Mouse (Mus musculus) megakaryocyte progenitor cell, adult 5-6 weeks (primary cell): ENCODE data around the gene Fam50a. TPM values are rescaled to one million over a fixed set of nuclear protein-coding genes. Genes with fewer than 3 reads are reported as not detected.
"Not testable (repeated sequence)": the region's sequence is repeated elsewhere in the genome, so short reads cannot be mapped to it uniquely, and the experiment has no call there.

ENCODE experiments used
- ATAC-seq: replicated peaks from 2 replicates; pipeline ENCODE4 v1.8.0; 2016; ENCODE audit warnings: mild to moderate bottlenecking, moderate TSS enrichment, inconsistent platforms; ENCODE audit not compliant: poor library complexity
- total RNA-seq, 2 experiments: library from RNA; stranded (forward) in 1 of 2; stranded (reverse) in 1 of 2; fragments of 157-497, 149-512 nt in 1 of 2; fragments of 200-1000 nt in 1 of 2; gene quantifications; 2 replicates each; pipeline versions ENCODE4 v1.2.3 to v1.2.4; 2015 to 2017

Fam50a gene
- total RNA-seq, 2 experiments from 2014 or later, result 38.6 to 56.9 TPM

DNA sequence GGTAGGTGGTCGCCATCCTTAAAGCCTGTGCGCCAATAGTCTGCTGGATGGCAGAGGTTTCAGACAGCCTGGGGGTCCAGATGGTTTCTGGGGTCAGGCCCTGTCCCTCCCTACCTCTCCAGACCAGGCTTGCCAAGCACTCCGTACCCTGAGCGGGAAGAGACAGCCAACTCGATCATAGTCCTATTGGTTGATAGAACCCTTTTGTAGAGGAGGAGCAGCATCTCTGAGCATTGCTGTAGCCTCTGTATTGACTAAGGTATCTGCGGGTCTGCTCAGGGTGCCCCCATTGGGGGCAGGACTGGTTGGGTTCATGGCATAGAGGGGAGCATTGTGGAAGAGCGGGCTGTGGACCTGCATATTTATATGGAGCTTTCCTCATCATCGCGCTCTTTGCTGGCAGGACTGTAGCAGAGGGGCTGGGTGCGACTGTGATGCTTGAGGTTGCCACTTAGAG is 16.4 kb downstream of the Fam50a start:
- ATAC-seq, result no peak

- ATAC-seq, result no peak
Measured at GRCm38 (mm10) chrX:74330166-74330930, 17.5 kb downstream of the Fam50a start.

- ATAC-seq, result peak; percentile 23
Measured at GRCm38 (mm10) chrX:74352645-74353466, 40.0 kb downstream of the Fam50a start.

DNA sequence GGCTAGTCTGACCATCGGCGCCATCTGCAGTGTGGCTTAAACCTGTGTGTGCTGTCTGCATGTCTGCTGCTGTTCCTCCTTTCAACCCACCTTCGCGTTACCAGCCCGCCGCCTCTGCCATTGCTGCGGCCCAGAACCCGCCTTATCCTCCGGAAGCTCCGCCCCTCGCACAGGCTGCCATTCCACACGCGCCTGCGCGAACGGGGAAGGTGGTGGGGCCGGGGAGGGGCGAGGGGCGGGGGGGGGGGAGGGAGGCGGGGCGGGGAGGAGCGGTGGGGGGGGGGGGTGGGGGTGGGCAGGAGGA is 40.6 kb downstream of the Fam50a start, which contains the start of gene Lage3:
Lage3 (minus strand) TSS at position 152 of the 304 bp plus-strand sequence.
- peak; percentile 99 for ATAC-seq

DNA sequence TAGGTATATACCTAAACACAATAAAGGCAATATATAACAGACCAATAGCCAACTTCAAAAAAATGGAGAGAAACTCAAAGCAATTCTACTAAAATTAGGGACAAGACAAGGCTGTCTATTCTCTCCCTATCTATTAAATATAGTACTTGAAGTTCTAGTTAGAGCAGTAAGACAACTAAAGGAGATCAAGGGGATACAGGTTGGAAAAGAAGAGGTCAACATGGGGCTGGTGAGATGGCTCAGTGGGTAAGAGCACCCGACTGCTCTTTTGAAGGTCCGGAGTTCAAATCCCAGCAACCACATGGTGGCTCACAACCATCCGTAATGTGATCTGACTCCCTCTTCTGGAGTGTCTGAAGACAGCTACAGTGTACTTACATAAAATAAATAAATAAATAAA is 44.2 kb downstream of the Fam50a start:
- not testable (repeated sequence) for ATAC-seq

DNA sequence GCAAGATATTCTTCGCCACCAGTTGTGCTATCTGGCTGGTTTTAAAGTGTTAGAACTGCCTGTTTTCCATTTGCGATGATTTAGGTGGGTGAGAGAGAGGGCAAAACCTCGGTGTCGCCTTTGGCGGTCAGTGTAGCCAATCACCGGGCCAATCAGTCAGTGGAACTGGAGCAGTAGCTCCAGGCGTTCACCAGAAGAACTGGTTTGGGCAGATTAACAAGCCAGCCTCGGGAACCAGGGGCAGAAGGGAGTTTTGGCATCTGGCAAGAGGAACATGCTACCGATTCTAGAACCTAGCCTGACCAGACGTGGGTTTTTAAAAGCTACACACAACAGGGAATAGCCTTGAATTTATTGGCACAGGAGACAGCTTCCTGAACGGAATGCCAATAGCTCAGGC is 46.3 kb downstream of the Fam50a start:
- ATAC-seq, result no peak

- no peak for ATAC-seq
Measured at GRCm38 (mm10) chrX:74367512-74367911, 54.7 kb downstream of the Fam50a start.

- peak; percentile 73 for ATAC-seq
Measured at GRCm38 (mm10) chrX:74368209-74368909, 55.5 kb downstream of the Fam50a start.

Other genes with a start within 250 kb of the Fam50a start
- gene Opn1mw, start 185.6 kb upstream of the Fam50a start, total RNA-seq (2015), result not detected in 2 replicates
- not detected in 2 replicates for gene Opn1mw, start 185.6 kb upstream of the Fam50a start, total RNA-seq (2017)
- 16.3 and 16.9 TPM in 2 replicates for gene Mecp2, start 177.7 kb upstream of the Fam50a start, total RNA-seq (2015)
- 15.3 and 18.8 TPM in 2 replicates for gene Mecp2, start 177.7 kb upstream of the Fam50a start, total RNA-seq (2017)
- not detected in 2 replicates for gene Tex28, start 145.2 kb upstream of the Fam50a start, total RNA-seq (2015)
- not detected in 2 replicates for gene Tex28, start 145.2 kb upstream of the Fam50a start, total RNA-seq (2017)
- not detected in 2 replicates for gene Tktl1, start 135.8 kb upstream of the Fam50a start, total RNA-seq (2015)
- gene Tktl1, start 135.8 kb upstream of the Fam50a start, total RNA-seq (2017), result not detected in 2 replicates
- gene Flna, start 63.2 kb upstream of the Fam50a start, total RNA-seq (2015), result 158 and 196 TPM in 2 replicates
- gene Flna, start 63.2 kb upstream of the Fam50a start, total RNA-seq (2017), result 495 and 504 TPM in 2 replicates
- 77.1 and 82.8 TPM in 2 replicates for gene Emd, start 58.3 kb upstream of the Fam50a start, total RNA-seq (2015)
- 86.7 and 91.7 TPM in 2 replicates for gene Emd, start 58.3 kb upstream of the Fam50a start, total RNA-seq (2017)
- gene Rpl10, start 42.2 kb upstream of the Fam50a start, total RNA-seq (2015), result 3,920 and 4,047 TPM in 2 replicates
- 1,333 and 1,759 TPM in 2 replicates for gene Rpl10, start 42.2 kb upstream of the Fam50a start, total RNA-seq (2017)
- 44.5 and 53.5 TPM in 2 replicates for gene Taz, start 31.1 kb upstream of the Fam50a start, total RNA-seq (2015)
- 25.8 and 31.0 TPM in 2 replicates for gene Taz, start 31.1 kb upstream of the Fam50a start, total RNA-seq (2017)
- gene Dnase1l1, start 30.7 kb upstream of the Fam50a start, total RNA-seq (2015), result 21.2 and 24.5 TPM in 2 replicates
- 7.1 and 17.4 TPM in 2 replicates for gene Dnase1l1, start 30.7 kb upstream of the Fam50a start, total RNA-seq (2017)
- 128 and 135 TPM in 2 replicates for gene Atp6ap1, start 15.9 kb upstream of the Fam50a start, total RNA-seq (2015)
- gene Atp6ap1, start 15.9 kb upstream of the Fam50a start, total RNA-seq (2017), result 123 and 206 TPM in 2 replicates
- gene Gdi1, start 8.0 kb upstream of the Fam50a start, total RNA-seq (2015), result 56.8 and 79.4 TPM in 2 replicates
- gene Gdi1, start 8.0 kb upstream of the Fam50a start, total RNA-seq (2017), result 22.8 and 22.9 TPM in 2 replicates
- 3.4 and 4.5 TPM in 2 replicates for gene Plxna3, start 16.0 kb downstream of the Fam50a start, total RNA-seq (2015)
- gene Plxna3, start 16.0 kb downstream of the Fam50a start, total RNA-seq (2017), result 0.54 and 0.62 TPM in 2 replicates
- 88.3 and 93.1 TPM in 2 replicates for gene Lage3, start 40.6 kb downstream of the Fam50a start, total RNA-seq (2015)
- 22.6 and 28.1 TPM in 2 replicates for gene Lage3, start 40.6 kb downstream of the Fam50a start, total RNA-seq (2017)
- 35.6 and 39.9 TPM in 2 replicates for gene Ubl4a, start 60.2 kb downstream of the Fam50a start, total RNA-seq (2015)
- gene Ubl4a, start 60.2 kb downstream of the Fam50a start, total RNA-seq (2017), result 11.9 and 21.2 TPM in 2 replicates
- 31.1 and 39.3 TPM in 2 replicates for gene Slc10a3, start 60.3 kb downstream of the Fam50a start, total RNA-seq (2015)
- 12.8 and 13.9 TPM in 2 replicates for gene Slc10a3, start 60.3 kb downstream of the Fam50a start, total RNA-seq (2017)
- 14.0 and 14.5 TPM in 2 replicates for gene Fam3a, start 80.2 kb downstream of the Fam50a start, total RNA-seq (2015)
- 10.0 and 22.1 TPM in 2 replicates for gene Fam3a, start 80.2 kb downstream of the Fam50a start, total RNA-seq (2017)
- gene Ikbkg, start 80.3 kb downstream of the Fam50a start, total RNA-seq (2015), result 9.8 and 12.5 TPM in 2 replicates
- gene Ikbkg, start 80.3 kb downstream of the Fam50a start, total RNA-seq (2017), result 22.8 and 53.0 TPM in 2 replicates
- gene G6pdx, start 116.2 kb downstream of the Fam50a start, total RNA-seq (2015), result 174 and 188 TPM in 2 replicates
- 104 and 109 TPM in 2 replicates for gene G6pdx, start 116.2 kb downstream of the Fam50a start, total RNA-seq (2017)
- gene Gm6880, start 168.4 kb downstream of the Fam50a start, total RNA-seq (2015), result not detected in 2 replicates
- gene Gm6880, start 168.4 kb downstream of the Fam50a start, total RNA-seq (2017), result not detected in 2 replicates